Mouse (Mus musculus) cerebellum, postnatal 25 days (tissue): ENCODE data around the gene Tpcn2.
A peak's percentile ranks its signal among the peaks of the same experiment; 100 is the strongest.

ENCODE experiments used
- DNase-seq, 2 experiments: peaks; one replicate each; pipeline ENCODE4 v3.0.0; 2021; ENCODE audit warnings: mixed read lengths in 2 of 2

The Tpcn2 gene

DNA sequence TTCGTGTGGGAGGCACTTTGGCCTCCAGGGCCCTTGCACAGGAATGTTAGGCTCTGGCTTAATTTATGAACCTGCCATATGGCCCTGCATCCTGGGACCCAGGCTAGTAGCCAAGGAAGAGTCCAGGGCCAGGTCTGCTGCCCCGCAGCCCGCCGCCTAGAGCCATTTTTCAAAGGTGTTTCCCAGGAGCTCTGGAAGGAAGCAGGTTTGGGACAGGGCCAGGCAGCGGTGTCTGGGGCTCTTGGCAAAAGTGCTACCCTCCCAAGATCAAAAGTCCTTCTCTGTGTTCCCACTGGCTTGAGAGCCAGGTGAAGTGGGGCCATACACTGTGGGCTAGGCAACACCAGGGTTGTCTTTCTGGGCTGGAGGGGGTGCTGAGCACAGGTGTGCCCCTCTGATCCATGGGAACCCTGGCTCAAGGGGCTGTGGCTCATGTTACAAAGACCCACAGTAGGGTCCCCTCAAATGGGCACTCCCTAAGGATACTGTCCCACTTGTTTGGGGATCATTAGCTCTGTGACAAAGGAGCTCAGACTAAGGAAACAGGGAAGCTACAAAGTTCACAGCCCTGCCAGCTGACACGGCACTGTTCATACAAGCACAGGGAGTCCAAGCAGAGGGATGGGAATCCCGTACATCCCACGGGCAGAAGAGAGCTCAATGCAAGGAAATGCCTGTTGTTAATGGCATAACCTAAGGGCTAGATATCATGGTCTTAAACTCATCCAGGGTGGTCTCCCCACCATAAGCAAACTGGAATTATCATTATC, 43.9 kb downstream of the Tpcn2 start:
- peak; percentile 84 for DNase-seq

DNA sequence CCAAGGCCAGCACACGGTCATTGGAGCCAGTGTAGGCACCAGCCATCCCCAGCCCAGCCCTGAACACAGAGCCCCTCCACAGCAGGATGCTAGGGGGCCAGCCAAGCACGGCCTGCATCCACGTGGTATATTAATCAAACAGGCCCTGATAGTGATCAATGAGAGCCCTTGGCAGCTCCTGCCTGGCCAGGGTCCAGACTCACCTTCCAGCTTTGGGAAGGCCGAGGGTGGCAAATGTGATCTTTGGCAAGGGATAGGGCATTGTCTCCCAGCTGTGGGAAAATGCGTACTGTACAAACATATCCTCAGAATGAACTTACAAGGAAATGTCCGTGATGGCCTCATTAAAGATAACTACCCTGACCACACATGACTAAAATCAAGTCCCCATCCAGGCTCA, 44.7 kb downstream of the Tpcn2 start:
- peak; percentile 47 to 57 for DNase-seq

DNA sequence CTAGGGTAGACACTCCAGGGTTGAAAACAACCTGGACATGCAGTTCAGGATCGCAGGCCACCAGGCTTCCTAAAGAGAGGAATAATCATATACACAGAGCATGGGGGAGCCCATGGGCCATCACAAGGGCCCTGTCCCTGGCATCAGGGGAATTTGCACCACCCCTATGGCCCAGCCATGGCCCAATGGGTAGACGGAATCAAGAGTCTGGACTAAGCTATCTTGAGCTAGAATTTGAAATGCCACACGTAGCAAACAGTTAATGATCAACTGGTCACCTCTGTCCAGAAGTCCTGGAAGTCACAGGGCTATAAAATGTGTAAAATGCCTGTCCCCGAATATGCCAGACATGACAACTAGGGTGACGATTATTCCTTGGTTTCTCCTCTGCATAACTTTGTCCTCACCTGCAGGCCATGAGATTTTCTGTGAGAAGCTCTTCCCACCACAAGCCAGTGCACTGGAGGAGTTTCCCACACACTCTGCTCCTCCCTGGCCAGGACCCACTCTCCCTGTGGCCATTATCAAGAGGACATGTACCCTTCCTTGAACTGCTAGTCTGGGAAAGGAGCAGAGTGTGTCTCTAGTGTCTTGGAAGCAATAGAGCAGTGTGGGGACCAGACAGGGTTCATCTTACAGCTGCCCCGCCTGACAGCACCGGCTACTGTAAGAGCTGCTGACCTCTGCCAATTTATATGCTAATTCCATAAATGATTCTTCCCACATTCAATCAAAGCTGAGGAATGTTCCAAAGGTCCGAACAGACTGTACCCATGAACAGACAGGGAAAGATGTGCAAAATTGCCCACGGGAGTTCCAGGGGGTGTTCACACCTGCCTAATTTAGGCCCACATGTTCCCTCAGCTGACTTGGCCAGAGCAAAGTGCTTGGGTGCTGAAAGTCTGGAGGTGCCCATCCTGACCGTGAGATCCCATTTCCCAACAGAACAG, 48.7 kb downstream of the Tpcn2 start:
- DNase-seq: no peak

DNA sequence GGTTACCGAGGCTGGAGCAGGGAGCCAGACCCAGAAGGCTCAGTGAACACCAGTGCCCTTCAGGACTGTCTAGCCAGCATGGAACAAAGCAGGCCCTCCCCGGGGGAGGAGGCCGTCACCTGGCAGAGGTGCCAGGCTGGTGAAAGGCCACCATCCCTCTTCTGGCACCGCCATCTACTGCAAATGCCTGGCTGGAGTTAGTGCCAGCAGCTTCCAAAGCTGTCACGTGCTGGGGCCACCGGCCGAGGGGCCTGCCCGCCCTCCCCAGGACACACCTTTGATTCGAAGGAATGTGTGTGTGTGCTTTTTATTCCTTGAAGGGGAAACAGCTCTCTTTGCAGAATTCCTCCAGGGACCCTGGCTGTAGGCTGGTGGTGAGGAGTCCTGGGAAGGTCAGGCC, 52.2 kb downstream of the Tpcn2 start:
- peak; percentile 44 to 62 for DNase-seq

DNA sequence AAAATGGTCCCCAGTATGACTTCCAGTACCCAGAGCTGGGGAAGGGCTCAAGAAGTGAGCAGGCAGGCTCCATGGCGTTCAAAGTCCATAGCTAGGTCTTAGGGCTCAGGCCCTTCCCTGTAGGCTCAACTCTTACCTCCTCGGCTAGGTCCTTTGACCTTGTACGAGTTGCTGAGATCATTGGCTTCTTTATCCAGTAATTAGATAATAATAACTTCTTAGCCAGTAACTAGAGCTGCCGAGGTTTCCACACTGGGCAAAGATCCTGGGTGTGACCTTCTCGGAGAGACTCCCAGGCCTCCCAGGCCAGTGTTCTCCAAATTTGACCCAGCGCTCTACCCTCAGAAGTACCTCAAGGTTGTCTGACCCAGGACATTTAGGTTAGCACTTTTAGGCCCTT, 57.2 kb downstream of the Tpcn2 start:
- DNase-seq: no peak

DNA sequence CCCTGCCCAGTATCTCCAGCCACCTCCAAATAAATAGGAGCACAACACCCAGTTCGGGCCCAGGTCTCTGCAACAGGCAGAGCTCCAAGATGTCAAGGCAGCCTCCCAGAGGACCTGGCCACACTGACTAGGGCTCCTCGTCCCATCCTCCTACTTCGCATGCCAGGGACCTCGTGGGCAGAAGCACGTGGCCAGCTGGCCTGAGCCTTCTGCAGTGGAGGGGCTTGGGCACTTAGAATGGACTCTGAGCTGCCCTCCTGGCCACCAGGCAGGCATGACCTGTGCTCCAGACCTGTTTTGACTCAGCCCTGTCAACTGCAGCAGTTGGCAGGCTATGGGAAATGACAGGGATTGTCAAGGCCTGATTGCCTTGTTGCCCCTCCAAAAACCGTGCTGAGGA, 58.2 kb downstream of the Tpcn2 start:
- no peak for DNase-seq

DNA sequence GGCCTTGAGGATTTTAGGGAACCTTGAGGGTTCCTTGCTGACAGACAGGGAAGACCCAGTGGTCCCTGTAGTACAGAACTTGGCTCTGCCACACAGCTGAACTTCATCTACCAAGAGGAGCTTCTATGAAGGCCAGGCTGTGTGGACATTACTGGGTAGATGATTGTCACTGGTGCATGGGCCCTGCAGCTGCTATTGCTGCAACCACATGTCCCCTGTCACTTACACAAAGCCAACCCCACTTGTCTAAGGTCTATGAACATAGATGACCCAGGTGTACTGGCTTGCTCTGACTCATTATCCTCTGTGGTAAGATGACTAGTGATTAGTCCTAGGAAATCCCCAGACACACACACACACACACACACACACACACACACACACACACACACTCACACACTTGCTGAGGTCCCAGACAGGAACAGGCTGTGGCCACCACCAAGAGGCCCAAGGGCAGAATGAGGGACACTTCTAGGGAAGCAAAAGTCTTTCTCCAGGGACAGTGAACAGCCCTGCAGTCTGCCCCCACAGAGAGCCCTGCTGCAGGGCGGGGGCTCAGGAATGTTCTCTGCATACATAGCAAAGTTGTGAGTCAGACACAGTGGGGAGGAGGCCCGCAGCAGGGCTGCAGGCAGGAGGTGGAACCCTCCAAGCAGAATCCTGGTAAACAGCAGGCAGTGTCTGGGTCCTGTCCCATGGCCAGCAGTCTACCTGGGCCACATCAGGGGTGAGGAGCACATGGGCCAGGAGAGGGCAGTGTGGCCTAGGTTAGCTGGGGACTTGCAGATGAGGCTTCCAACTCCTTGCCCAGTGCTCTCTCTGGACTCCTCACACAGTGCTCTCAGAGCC, 61.7 kb downstream of the Tpcn2 start:
- peak; percentile 50 to 66 for DNase-seq

DNA sequence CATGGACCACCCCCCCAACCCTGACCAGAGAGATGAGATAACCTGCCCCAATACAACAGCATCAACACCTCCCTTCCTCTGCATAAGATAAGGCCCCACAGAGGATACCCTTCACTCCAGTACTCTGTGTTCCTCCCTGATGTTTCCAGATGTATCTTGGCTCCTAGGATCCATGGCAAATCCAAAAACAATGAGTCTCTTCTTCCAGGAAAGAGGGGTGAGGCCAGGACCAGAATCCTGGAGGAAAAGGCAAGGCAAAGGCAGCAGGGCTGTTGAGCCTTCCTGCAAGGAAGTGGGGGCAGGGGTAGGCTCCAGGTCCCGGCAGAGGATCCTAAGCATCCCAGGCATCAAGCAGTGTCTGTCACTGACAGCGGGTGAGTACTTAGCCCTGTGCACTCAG, 62.5 kb downstream of the Tpcn2 start:
- DNase-seq: no peak

DNA sequence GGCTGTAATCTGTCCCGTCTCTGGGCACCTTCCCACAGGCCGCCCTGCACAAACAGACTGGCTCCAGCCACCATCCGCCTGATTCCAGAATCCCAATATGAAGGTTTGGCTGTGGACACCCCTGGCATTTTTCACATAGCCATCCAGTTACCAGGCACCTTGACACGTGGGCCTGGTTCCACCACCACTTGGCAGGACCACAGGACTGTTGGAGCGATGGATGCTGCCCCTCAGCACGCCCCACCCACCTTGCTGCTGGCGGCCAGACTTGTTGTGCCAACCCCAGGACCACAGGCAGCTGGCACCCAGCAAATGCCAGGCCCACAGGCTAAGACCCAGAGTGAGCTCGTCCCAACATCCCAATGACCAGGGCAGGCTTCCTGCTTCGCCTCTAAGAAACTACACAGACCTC, 64.4 kb downstream of the Tpcn2 start:
- DNase-seq: peak in 1 of 2 experiments; percentile 28

DNA sequence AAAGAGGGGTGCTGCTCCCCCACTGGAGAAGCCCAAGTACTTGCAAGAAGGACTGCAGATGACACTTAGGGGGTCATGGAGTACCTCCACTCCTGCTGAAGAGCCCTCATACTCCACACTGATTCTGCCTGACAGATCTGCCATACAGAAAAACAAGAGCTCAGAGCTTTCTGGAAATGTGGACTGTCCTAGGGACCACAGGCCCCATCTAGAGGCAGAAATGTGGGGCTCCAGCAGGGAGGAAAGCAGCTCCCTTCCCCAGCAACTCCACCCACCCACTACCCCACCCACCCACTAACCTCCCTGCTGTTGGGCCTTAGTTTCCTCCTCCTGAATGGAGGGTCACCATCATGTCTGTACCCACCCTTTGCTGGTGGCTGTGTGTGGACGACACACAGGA, 67.2 kb downstream of the Tpcn2 start:
- DNase-seq: no peak

DNA sequence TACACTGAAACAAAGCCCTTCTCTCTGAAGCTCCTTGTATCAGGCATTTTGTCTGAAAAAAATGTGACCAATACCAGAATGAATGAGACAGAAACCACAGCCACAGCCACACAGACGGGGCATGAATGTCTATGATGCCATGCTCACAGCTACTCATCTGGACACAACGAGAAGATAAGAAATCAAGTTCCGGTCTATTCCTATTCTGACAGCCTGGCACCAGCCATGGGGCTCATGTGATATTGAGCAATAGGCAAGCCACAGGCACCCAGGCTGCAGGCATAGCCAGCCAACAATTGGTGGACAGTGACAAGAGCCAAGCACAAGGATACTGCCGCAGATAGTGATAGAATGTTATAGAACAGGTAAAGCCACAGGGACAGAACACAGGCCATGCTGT, 68.3 kb downstream of the Tpcn2 start:
- no peak for DNase-seq

DNA sequence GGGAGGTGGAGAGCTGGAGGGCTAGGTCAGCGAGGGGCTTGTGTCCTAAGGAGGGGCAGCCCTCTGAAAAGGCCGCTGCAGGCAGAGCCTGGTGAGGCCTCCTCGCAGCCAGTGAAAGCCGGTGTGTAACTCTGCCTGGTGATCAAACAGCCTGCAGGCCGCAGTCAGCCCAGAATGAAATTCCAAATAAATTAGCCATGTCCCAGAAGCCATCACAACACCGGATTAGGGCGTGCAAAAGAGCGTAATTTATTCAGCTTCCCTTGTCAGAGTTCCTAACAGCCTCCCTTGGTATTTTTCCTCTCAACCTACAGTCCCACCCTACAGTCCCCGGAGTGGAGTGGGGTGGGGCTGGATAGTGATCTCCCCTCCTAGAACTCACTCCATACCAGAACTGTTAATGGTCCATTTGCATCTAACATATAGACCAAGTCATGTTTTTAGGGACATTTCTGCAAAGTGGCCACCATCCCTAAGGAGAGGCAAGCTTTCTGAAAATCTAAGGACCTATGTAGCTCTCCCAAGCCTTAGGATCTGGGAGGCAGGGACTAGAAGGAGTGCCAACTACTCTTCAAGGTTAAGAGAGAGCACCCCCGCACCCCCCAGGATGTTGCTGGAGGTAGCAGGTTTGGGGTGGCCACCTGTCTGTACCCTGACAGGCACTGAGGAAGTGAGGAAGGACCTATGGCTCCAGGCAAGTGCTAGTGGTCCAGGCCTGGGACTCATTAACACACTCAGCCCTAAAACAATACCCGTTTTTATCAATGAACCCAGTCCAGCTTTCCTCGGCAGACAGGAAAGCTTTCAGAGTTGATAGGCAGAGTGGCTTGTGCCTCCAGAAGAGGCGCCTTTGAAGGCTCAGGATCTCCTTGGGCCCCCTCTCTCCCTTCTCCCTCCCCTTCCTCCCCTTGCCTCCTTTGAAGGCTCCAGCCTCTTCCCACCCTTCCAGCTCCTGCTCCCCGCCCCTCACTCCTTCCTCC, 71.8 kb downstream of the Tpcn2 start:
- no peak for DNase-seq

DNA sequence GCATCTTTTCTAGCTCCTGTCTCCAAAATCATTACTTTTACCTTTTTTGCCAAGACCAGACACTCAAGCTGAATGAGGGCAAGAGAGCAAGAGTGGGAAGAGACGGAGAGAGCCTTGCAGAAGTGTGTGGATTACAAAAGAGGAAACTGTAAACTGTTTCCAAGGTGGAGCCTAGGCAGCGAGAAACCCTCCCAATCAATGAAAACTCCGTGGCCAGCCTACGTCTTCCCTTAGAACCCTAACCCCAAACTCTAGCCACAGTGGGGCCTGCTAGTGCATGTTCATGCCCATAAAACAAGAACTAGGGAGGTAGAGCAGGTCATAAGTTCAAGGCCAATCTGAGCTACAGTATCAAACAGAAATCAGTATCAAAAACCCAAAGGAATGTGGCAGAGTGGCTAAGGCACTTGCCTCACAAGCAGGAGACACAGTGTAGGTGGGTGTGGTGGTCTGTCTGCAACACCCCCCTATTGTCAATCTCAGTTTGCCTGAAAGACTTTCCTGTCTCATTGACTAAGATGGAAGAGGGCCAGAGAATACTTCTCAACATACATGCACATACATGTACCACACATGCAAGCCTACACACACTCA, 73.2 kb downstream of the Tpcn2 start:
- DNase-seq: no peak

DNA sequence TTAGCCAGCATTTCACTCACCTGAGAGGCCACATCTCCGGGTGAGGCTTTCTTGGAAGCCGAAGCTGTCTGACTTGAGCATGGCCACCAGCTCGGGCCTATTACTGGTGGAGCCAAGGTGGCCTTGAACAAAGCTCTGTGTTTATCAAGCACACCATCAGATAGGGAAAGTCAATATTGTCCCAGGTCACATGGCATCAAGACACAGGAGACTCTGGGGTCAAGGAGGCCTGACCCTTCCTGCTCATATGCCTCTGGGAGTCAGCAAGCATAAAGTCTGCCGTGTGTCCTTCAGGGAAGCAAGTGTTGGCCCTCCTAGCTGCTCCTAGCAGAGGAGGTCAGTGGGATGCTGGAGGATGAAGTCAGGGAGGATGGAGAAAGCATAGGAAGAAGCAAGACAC, 75.8 kb downstream of the Tpcn2 start, which contains the start of gene 1810010D01Rik:
Gene 1810010D01Rik, minus strand, starts transcription at position 114 of the 400 bp plus-strand sequence.
- no peak for DNase-seq

DNA sequence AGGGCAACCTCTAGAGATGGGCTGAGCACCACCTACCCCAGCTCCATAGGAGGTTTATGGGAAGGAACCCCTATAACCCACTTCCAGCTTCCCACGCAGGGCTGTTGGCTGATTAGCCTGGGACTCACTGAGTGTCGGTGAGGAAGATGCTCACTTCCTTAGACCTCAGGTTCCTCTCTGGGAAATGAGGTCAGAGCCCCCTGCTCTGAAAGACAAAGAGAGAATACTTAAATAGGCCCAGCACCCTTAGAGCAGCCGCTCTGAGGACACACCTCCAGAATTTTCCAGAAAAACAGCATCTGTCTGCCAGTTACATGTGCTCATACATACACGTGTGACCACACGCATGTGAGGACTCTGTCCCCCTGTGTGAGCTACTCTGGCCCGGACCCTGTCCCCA, 77.0 kb downstream of the Tpcn2 start:
- DNase-seq: no peak

DNA sequence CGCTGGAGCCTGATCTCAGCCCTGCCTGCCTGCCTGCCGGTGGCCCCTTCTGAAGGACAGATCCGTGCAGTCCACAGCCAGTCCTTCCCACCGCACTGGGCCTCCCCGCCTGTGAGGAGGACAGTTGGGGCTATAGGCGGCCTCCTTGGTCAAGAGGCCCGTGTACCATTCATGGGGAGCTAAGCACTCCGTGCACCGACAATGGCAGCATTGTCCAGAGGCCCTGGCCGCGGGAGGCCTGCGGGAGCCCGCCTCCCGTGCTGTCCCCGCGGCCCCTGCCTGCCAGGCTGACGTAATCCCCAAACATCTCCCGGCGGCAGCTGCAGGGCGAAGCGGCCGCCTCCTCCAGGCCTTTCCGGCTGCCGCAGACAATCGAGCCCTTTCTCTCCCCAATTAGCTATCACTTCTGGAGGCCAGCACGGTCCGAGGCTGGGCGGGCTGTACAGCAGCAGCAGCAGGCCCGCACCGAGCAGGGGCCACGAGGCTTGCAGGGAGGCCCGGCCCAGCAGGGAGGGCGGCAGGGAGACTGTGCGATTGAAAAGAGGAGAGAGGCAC, 77.7 kb downstream of the Tpcn2 start:
- peak; percentile 71 for DNase-seq

DNA sequence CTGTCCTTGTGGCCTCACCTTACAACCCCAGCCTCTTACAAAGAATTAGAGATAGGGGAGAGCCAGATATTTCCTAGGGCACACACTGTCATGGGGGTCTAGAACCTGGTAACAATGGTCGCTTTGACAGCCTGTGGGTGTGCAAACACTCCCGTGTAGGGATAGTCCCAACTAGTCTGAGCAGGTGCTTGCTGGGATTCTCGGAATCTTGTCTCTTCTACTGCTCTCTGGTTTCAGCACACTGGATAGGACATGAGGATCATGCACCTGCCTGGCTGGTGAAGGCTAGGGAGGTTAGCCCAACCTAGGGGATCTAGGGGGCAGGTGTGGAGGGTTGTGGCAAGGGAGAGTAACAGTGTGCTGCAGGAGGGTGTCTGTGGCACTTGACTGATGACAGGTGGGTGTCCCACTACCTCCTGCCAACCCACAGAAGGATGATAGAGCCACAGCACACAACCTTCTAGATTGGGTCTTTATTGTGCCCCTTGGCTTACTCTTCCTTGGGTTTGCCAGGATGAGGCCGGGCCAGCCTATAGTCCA, 78.4 kb downstream of the Tpcn2 start:
- DNase-seq: no peak

DNA sequence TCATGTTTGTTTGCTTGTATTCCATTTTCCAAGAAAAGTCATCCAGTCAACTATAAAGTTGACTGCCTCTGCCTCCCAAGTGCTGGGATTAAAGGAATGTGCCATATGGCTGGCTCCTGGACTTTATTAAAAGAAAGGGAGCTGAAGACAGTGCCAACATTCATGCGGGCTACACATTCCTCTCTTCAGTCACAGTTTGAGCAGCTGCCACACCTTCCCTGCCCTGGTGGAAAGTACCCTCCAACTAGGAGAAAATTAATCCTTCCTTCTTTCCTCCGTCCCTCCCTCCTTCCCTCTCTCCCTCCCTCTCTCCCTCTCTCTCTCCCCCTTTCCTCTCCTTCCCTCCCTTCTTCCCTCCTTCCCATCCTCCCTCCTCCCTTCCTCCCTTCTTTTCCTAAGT, 84.1 kb downstream of the Tpcn2 start:
- DNase-seq: no peak

DNA sequence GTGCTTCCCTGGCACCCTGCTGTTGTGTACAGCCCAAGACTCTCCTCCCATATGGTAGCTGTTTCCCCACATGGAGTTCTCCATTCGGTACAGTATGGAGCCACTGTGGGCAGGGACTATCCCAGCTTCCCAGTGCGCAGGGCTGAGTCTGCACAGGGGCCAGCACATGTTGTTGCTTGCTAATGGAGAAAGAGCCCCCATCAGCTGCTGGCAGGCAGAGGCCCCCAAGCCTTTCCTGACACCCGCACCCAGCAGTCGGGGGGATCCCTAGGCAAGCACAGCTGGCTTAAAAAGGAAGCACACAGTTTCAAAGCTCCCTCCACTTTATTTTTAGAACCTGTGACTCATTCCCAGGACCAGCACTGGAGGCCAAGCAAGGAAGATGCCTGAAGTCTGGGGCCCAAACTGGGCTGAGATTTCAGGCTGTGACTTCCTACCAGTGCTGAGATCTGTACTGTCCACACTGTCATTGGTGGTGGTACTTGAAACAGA, 85.5 kb downstream of the Tpcn2 start:
- peak; percentile 28 to 30 for DNase-seq

DNA sequence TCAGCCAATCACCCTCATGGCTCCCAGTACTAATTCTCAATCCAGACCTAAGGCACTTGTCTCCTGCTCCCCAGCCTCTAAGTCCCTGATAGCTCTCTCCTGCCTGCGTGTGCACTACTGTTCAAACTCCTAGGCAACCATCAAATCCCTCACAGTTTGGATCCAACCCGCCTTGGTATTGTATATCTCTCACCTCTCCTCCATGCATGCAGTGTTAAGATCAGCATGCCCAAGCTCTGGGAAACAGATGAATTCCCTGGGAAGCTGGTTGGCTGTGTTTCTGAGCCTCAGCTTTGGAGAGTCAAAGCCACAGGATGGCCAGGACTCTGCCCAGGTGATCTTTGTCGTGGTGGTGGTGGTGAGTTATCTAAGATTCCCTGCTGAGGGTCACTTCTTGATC, 86.1 kb downstream of the Tpcn2 start:
- DNase-seq: no peak
